Mouse (Mus musculus) forebrain, embryonic 14.5 days (tissue): ENCODE measurements around the gene Cyp26a1. TPM values are rescaled to one million over a fixed set of nuclear protein-coding genes. Genes with fewer than 3 reads are reported as not detected.
A peak's percentile ranks its signal among the peaks of the same experiment; 100 is the strongest.

Experiments
- ATAC-seq: fragments of 200-750 bp; cut with Nextera tagmentation; 2 replicates; pipeline ENCODE4 v1.8.0; 2017; ENCODE audit warnings: mild to moderate bottlenecking, moderate library complexity
- DNase-seq: peaks from one replicate; pipeline ENCODE4 v3.0.0-alpha.2; 2015; ENCODE audit warnings: low spot score
- H3K27ac ChIP-seq: fragments of 300-500 bp; sonication (generic); 2 replicates; pipeline ENCODE4 v1.5.1; 2014; ENCODE audit warnings: low read depth, mild to moderate bottlenecking, control low read depth, low read length, moderate library complexity
- H3K27me3 ChIP-seq: fragments of 300-500 bp; sonication (generic); replicated peaks from 2 replicates; pipeline ENCODE4 v1.6.1; 2014; ENCODE audit warnings: low read length, control low read depth, mixed read lengths; ENCODE audit not compliant: control insufficient read depth, insufficient read depth
- H3K36me3 ChIP-seq: fragments of 300-500 bp; sonication (generic); 2 replicates; pipeline ENCODE4 v1.6.1; 2014; ENCODE audit warnings: low read length, control low read depth; ENCODE audit not compliant: control insufficient read depth, insufficient read depth
- H3K4me1 ChIP-seq: fragments of 300-500 bp; sonication (generic); 2 replicates; pipeline ENCODE4 v1.6.1; 2014; ENCODE audit warnings: antibody characterized with exemption, low read length, control low read depth; ENCODE audit not compliant: control insufficient read depth, insufficient read depth
- H3K4me2 ChIP-seq: fragments of 300-500 bp; sonication (generic); 2 replicates; pipeline ENCODE4 v1.6.1; 2014; ENCODE audit warnings: mild to moderate bottlenecking, control low read depth, low read length
- H3K4me3 ChIP-seq: fragments of 300-500 bp; sonication (generic); 2 replicates; pipeline ENCODE4 v1.5.1; 2014; ENCODE audit warnings: low read depth, low read length, control low read depth
- H3K9ac ChIP-seq: fragments of 300-500 bp; sonication (generic); 2 replicates; pipeline ENCODE4 v1.6.1; 2014; ENCODE audit warnings: mild to moderate bottlenecking, low read length, control low read depth, moderate library complexity
- H3K9me3 ChIP-seq: fragments of 300-500 bp; sonication (generic); replicated peaks from 2 replicates; pipeline ENCODE4 v1.6.1; 2016; ENCODE audit warnings: low read length, control low read depth, mixed read lengths; ENCODE audit not compliant: control insufficient read depth
- WGBS: fragments of 180-500 bp; shearing (Covaris S2); extraction: QIAGEN DNeasy Blood & Tissue Kit; methylation state at CpG from one replicate; pipeline ENCODE4 v1.1.7; 2014; 5-methylcytosine and 5-hydroxymethylcytosine counted together
- polyA plus RNA-seq: library from polyadenylated mRNA; unstranded; fragments of >200 nt; fragmentation: Nextera tagmentation; extraction: Ambion mirVana; gene quantifications from 2 replicates; pipeline ENCODE4 v1.2.1, GENCODE M21; 2014

Cyp26a1 gene
- polyA plus RNA-seq, 1 experiment from 2014 or later = not detected

- DNase-seq (no peak), ATAC-seq (no peak)
- Histone ChIP-seq H3K4me1 (no peaks in the 10 kb centered on the region), H3K4me2 (no peak overlapping the region), H3K9me3 (no peaks in the 10 kb centered on the region), H3K36me3 (no peaks in the 10 kb centered on the region), H3K27me3 (no peaks in the 10 kb centered on the region), H3K27ac (no peak overlapping the region), H3K9ac (no peak overlapping the region), H3K4me3 (no peak overlapping the region)
- WGBS = 62% methylated on average over 12 of the region's 12 CpGs
Measured at GRCm38 (mm10) chr19:37673393-37673792, 24.2 kb upstream of the Cyp26a1 start.

GRCm38 (mm10) chr19:37685281-37685680 is 12.3 kb upstream of the Cyp26a1 start, which contains the start of gene Cyp26c1:
Gene Cyp26c1, plus strand, starts transcription at chr19:37685581.
- no peak within 1 kb of the TSS for H3K4me2 ChIP-seq
- H3K36me3 ChIP-seq = no peaks in the 10 kb centered on the region
- peaks cover 72% of the 10 kb centered on the region for H3K27me3 ChIP-seq
- no peak within 1 kb of the TSS for H3K27ac ChIP-seq
- H3K4me1 ChIP-seq = no peaks in the 10 kb centered on the region
- H3K9me3 ChIP-seq = no peaks in the 10 kb centered on the region
- under 1% methylated on average over 6 of the region's 6 CpGs for WGBS
- no peak for DNase-seq
- no peak within 1 kb of the TSS for H3K9ac ChIP-seq
- no peak within 1 kb of the TSS for H3K4me3 ChIP-seq
- ATAC-seq = no peak

GRCm38 (mm10) chr19:37686347-37686746 is 11.3 kb upstream of the Cyp26a1 start:
- Histone ChIP-seq H3K27ac (no peak overlapping the region), H3K9ac (no peak overlapping the region), H3K27me3 (peaks cover 82% of the 10 kb centered on the region), H3K4me1 (0 out of 2 replicates have a peak, but pooled peaks cover 2% of the 10 kb centered on the region), H3K36me3 (no peaks in the 10 kb centered on the region), H3K4me3 (no peak overlapping the region), H3K4me2 (no peak overlapping the region), H3K9me3 (no peaks in the 10 kb centered on the region)
- DNase-seq (no peak), ATAC-seq (no peak)
- WGBS = 2% methylated on average over 23 of the region's 23 CpGs

GRCm38 (mm10) chr19:37686941-37687850 is 10.4 kb upstream of the Cyp26a1 start:
- no peak overlapping the region for H3K9ac ChIP-seq
- no peaks in the 10 kb centered on the region for H3K36me3 ChIP-seq
- H3K27me3 ChIP-seq = peaks cover 91% of the 10 kb centered on the region
- DNase-seq = no peak
- 1% methylated on average over 58 of the region's 62 CpGs for WGBS
- no peaks in the 10 kb centered on the region for H3K9me3 ChIP-seq
- no peak overlapping the region for H3K4me2 ChIP-seq
- H3K27ac ChIP-seq = no peak overlapping the region
- 0 out of 2 replicates have a peak, but pooled peaks cover 2% of the 10 kb centered on the region for H3K4me1 ChIP-seq
- H3K4me3 ChIP-seq = no peak overlapping the region
- peak; percentile 15; the same call in 1 of the 2 replicates for ATAC-seq

- Histone ChIP-seq H3K9ac (no peak overlapping the region), H3K4me2 (no peak overlapping the region), H3K4me1 (0 out of 2 replicates have a peak, but pooled peaks cover 2% of the 10 kb centered on the region), H3K27ac (no peak overlapping the region), H3K36me3 (no peaks in the 10 kb centered on the region), H3K4me3 (no peak overlapping the region), H3K27me3 (peaks cover 99% of the 10 kb centered on the region), H3K9me3 (no peaks in the 10 kb centered on the region)
- ATAC-seq (no peak), DNase-seq (no peak)
- WGBS = 47% methylated on average over 5 of the region's 5 CpGs
Measured at GRCm38 (mm10) chr19:37689478-37689877, 8.1 kb upstream of the Cyp26a1 start.

- Histone ChIP-seq H3K36me3 (no peaks in the 10 kb centered on the region), H3K27me3 (peaks cover 100% of the 10 kb centered on the region), H3K4me1 (0 out of 2 replicates have a peak, but pooled peaks cover 2% of the 10 kb centered on the region), H3K4me2 (peak overlapping the region; percentile 24), H3K27ac (no peak overlapping the region), H3K4me3 (peak overlapping the region; percentile 4; the same call in 1 of the 2 replicates), H3K9ac (no peak overlapping the region), H3K9me3 (no peaks in the 10 kb centered on the region)
- WGBS = 1% methylated on average over 29 of the region's 29 CpGs
- ATAC-seq (no peak), DNase-seq (no peak)
Measured at GRCm38 (mm10) chr19:37690716-37691115, 6.9 kb upstream of the Cyp26a1 start.

- peak; percentile 61 for DNase-seq
- peak; percentile 60 for ATAC-seq
- Histone ChIP-seq H3K9me3 (no peaks in the 10 kb centered on the region), H3K4me3 (peak overlapping the region; percentile 25), H3K36me3 (no peaks in the 10 kb centered on the region), H3K27ac (no peak overlapping the region), H3K4me2 (peak overlapping the region; percentile 50), H3K9ac (no peak overlapping the region; the same call in 1 of the 2 replicates), H3K27me3 (peaks cover 100% of the 10 kb centered on the region), H3K4me1 (peaks cover 4% of the 10 kb centered on the region; the same call in 1 of the 2 replicates)
- under 1% methylated on average over 40 of the region's 40 CpGs for WGBS
Measured at GRCm38 (mm10) chr19:37692879-37693278, 4.7 kb upstream of the Cyp26a1 start.

GRCm38 (mm10) chr19:37695146-37695545 is 2.5 kb upstream of the Cyp26a1 start:
- Histone ChIP-seq H3K4me1 (peaks cover 5% of the 10 kb centered on the region; the same call in 1 of the 2 replicates), H3K9me3 (no peaks in the 10 kb centered on the region), H3K4me3 (no peak overlapping the region), H3K27ac (no peak overlapping the region), H3K36me3 (no peaks in the 10 kb centered on the region), H3K27me3 (peaks cover 100% of the 10 kb centered on the region), H3K4me2 (no peak overlapping the region), H3K9ac (no peak overlapping the region)
- DNase-seq (no peak), ATAC-seq (no peak)
- WGBS = 21% methylated on average over 13 of the region's 13 CpGs
